Mouse (Mus musculus): ENCODE data around the gene L1cam. TPM values are rescaled to one million over a fixed set of nuclear protein-coding genes. Genes with fewer than 3 reads are reported as not detected.
A peak's percentile ranks its signal among the peaks of the same experiment; 100 is the strongest.

Gene L1cam
- polyA plus RNA-seq, 1 experiment from 2014 or later, result 4.3 TPM

- ATAC-seq (ENCODE audit: low read depth), result no peak
- H3K27ac ChIP-seq (ENCODE audit: low read length), result no peak overlapping the region
- 26% methylated on average over 2 of the region's 3 CpGs for WGBS
Measured at GRCm38 (mm10) chrX:73867256-73867655, 28.6 kb downstream of the L1cam start.

GRCm38 (mm10) chrX:73864692-73865091 lies 31.2 kb downstream of the L1cam start:
- no peaks in the 10 kb centered on the region for H3K36me3 ChIP-seq (ENCODE audit: control insufficient read depth, insufficient read depth, low read length)
- H3K9me3 ChIP-seq (ENCODE audit: control insufficient read depth, low read length), result no peaks in the 10 kb centered on the region
- H3K4me3 ChIP-seq (ENCODE audit: low read length), result no peak overlapping the region
- H3K4me1 ChIP-seq (replicated peaks; ENCODE audit: control insufficient read depth, insufficient read depth, low read length), result no peaks in the 10 kb centered on the region
- no peaks in the 10 kb centered on the region for H3K27me3 ChIP-seq (ENCODE audit: control insufficient read depth, insufficient read depth, low read depth, low read length)
- no peak overlapping the region for H3K9ac ChIP-seq (ENCODE audit: low read length)
- H3K4me2 ChIP-seq (ENCODE audit: low read depth, low read length), result no peak overlapping the region
- ATAC-seq (ENCODE audit: low read depth), result no peak
- H3K27ac ChIP-seq (ENCODE audit: low read length), result no peak overlapping the region
- 32% methylated on average over 3 of the region's 3 CpGs for WGBS

More at GRCm38 (mm10) chrX:73867256-73867655, 28.6 kb downstream of the L1cam start:
- H3K4me3 ChIP-seq (ENCODE audit: low read length), result no peak overlapping the region
- no peaks in the 10 kb centered on the region for H3K9me3 ChIP-seq (ENCODE audit: control insufficient read depth, low read length)
- no peaks in the 10 kb centered on the region for H3K36me3 ChIP-seq (ENCODE audit: control insufficient read depth, insufficient read depth, low read length)
- no peak overlapping the region for H3K4me2 ChIP-seq (ENCODE audit: low read depth, low read length)
- no peaks in the 10 kb centered on the region for H3K27me3 ChIP-seq (ENCODE audit: control insufficient read depth, insufficient read depth, low read depth, low read length)
- H3K4me1 ChIP-seq (replicated peaks; ENCODE audit: control insufficient read depth, insufficient read depth, low read length), result no peaks in the 10 kb centered on the region
- H3K9ac ChIP-seq (ENCODE audit: low read length), result no peak overlapping the region

GRCm38 (mm10) chrX:73855087-73855408 lies 40.9 kb downstream of the L1cam start:
- Histone ChIP-seq H3K27ac (ENCODE audit: low read length) (no peak overlapping the region), H3K4me3 (ENCODE audit: low read length) (no peak overlapping the region), H3K36me3 (ENCODE audit: control insufficient read depth, insufficient read depth, low read length) (no peaks in the 10 kb centered on the region), H3K27me3 (ENCODE audit: control insufficient read depth, insufficient read depth, low read depth, low read length) (no peaks in the 10 kb centered on the region), H3K4me2 (ENCODE audit: low read depth, low read length) (no peak overlapping the region), H3K4me1 (replicated peaks; ENCODE audit: control insufficient read depth, insufficient read depth, low read length) (no peaks in the 10 kb centered on the region), H3K9ac (ENCODE audit: low read length) (no peak overlapping the region), H3K9me3 (ENCODE audit: control insufficient read depth, low read length) (no peaks in the 10 kb centered on the region)
- 45% methylated on average over 3 of the region's 3 CpGs for WGBS
- ATAC-seq (ENCODE audit: low read depth), result no peak

GRCm38 (mm10) chrX:73854326-73855086 lies 41.4 kb downstream of the L1cam start:
- Histone ChIP-seq H3K36me3 (ENCODE audit: control insufficient read depth, insufficient read depth, low read length) (no peaks in the 10 kb centered on the region), H3K4me3 (ENCODE audit: low read length) (no peak overlapping the region), H3K4me2 (ENCODE audit: low read depth, low read length) (no peak overlapping the region), H3K27ac (ENCODE audit: low read length) (no peak overlapping the region), H3K9me3 (ENCODE audit: control insufficient read depth, low read length) (no peaks in the 10 kb centered on the region), H3K9ac (ENCODE audit: low read length) (no peak overlapping the region), H3K4me1 (replicated peaks; ENCODE audit: control insufficient read depth, insufficient read depth, low read length) (no peaks in the 10 kb centered on the region), H3K27me3 (ENCODE audit: control insufficient read depth, insufficient read depth, low read depth, low read length) (no peaks in the 10 kb centered on the region)
- 73% methylated on average over 9 of the region's 9 CpGs for WGBS
- no peak for ATAC-seq (ENCODE audit: low read depth)

GRCm38 (mm10) chrX:73836691-73837090 lies 59.2 kb downstream of the L1cam start:
- Histone ChIP-seq H3K27ac (ENCODE audit: low read length) (no peak overlapping the region), H3K4me2 (ENCODE audit: low read depth, low read length) (no peak overlapping the region), H3K9me3 (ENCODE audit: control insufficient read depth, low read length) (no peaks in the 10 kb centered on the region), H3K4me1 (replicated peaks; ENCODE audit: control insufficient read depth, insufficient read depth, low read length) (no peaks in the 10 kb centered on the region), H3K4me3 (ENCODE audit: low read length) (no peak overlapping the region), H3K27me3 (ENCODE audit: control insufficient read depth, insufficient read depth, low read depth, low read length) (no peaks in the 10 kb centered on the region), H3K9ac (ENCODE audit: low read length) (no peak overlapping the region), H3K36me3 (ENCODE audit: control insufficient read depth, insufficient read depth, low read length) (no peaks in the 10 kb centered on the region)
- WGBS, result 74% methylated on average over 3 of the region's 3 CpGs
- no peak for ATAC-seq (ENCODE audit: low read depth)

- ATAC-seq (ENCODE audit: low read depth), result no peak
- WGBS, result 94% methylated on average over 1 of the region's 1 CpGs
Measured at GRCm38 (mm10) chrX:73835731-73836130, 60.2 kb downstream of the L1cam start.

GRCm38 (mm10) chrX:73824185-73825151 lies 71.4 kb downstream of the L1cam start, which contains the start of gene Pdzd4:
Pdzd4 (minus strand) TSS chrX:73824969.
- H3K9ac ChIP-seq (ENCODE audit: low read length), result peak within 1 kb of the TSS; percentile 76
- peak within 1 kb of the TSS; percentile 72 for H3K4me2 ChIP-seq (ENCODE audit: low read depth, low read length)
- peak; percentile 86 for ATAC-seq (ENCODE audit: low read depth)
- no peaks in the 10 kb centered on the region for H3K9me3 ChIP-seq (ENCODE audit: control insufficient read depth, low read length)
- 10% methylated on average over 42 of the region's 84 CpGs for WGBS
- no peaks in the 10 kb centered on the region for H3K36me3 ChIP-seq (ENCODE audit: control insufficient read depth, insufficient read depth, low read length)
- H3K27ac ChIP-seq (ENCODE audit: low read length), result no peak within 1 kb of the TSS
- H3K4me1 ChIP-seq (replicated peaks; ENCODE audit: control insufficient read depth, insufficient read depth, low read length), result no peaks in the 10 kb centered on the region
- no peaks in the 10 kb centered on the region for H3K27me3 ChIP-seq (ENCODE audit: control insufficient read depth, insufficient read depth, low read depth, low read length)
- H3K4me3 ChIP-seq (ENCODE audit: low read length), result peak within 1 kb of the TSS; percentile 65

More at GRCm38 (mm10) chrX:73835731-73836130, 60.2 kb downstream of the L1cam start:
- H3K4me3 ChIP-seq (ENCODE audit: low read length), result no peak overlapping the region
- no peaks in the 10 kb centered on the region for H3K27me3 ChIP-seq (ENCODE audit: control insufficient read depth, insufficient read depth, low read depth, low read length)
- H3K36me3 ChIP-seq (ENCODE audit: control insufficient read depth, insufficient read depth, low read length), result no peaks in the 10 kb centered on the region
- no peaks in the 10 kb centered on the region for H3K4me1 ChIP-seq (replicated peaks; ENCODE audit: control insufficient read depth, insufficient read depth, low read length)
- no peak overlapping the region for H3K9ac ChIP-seq (ENCODE audit: low read length)
- no peak overlapping the region for H3K4me2 ChIP-seq (ENCODE audit: low read depth, low read length)
- no peak overlapping the region for H3K27ac ChIP-seq (ENCODE audit: low read length)
- H3K9me3 ChIP-seq (ENCODE audit: control insufficient read depth, low read length), result no peaks in the 10 kb centered on the region

- Histone ChIP-seq H3K27ac (ENCODE audit: low read length) (no peak overlapping the region), H3K4me3 (ENCODE audit: low read length) (peak overlapping the region; percentile 65), H3K4me1 (replicated peaks; ENCODE audit: control insufficient read depth, insufficient read depth, low read length) (no peaks in the 10 kb centered on the region), H3K27me3 (ENCODE audit: control insufficient read depth, insufficient read depth, low read depth, low read length) (no peaks in the 10 kb centered on the region), H3K9me3 (ENCODE audit: control insufficient read depth, low read length) (no peaks in the 10 kb centered on the region), H3K9ac (ENCODE audit: low read length) (no peak overlapping the region), H3K4me2 (ENCODE audit: low read depth, low read length) (peak overlapping the region; percentile 72), H3K36me3 (ENCODE audit: control insufficient read depth, insufficient read depth, low read length) (no peaks in the 10 kb centered on the region)
- ATAC-seq (ENCODE audit: low read depth), result peak; percentile 64
- WGBS, result 8% methylated on average over 16 of the region's 17 CpGs
Measured at GRCm38 (mm10) chrX:73823747-73824146, 72.2 kb downstream of the L1cam start.

- H3K27me3 ChIP-seq (ENCODE audit: control insufficient read depth, insufficient read depth, low read depth, low read length), result no peaks in the 10 kb centered on the region
- H3K4me3 ChIP-seq (ENCODE audit: low read length), result no peak overlapping the region
- no peaks in the 10 kb centered on the region for H3K36me3 ChIP-seq (ENCODE audit: control insufficient read depth, insufficient read depth, low read length)
- H3K4me2 ChIP-seq (ENCODE audit: low read depth, low read length), result no peak overlapping the region
- H3K9me3 ChIP-seq (ENCODE audit: control insufficient read depth, low read length), result no peaks in the 10 kb centered on the region
- no peak for ATAC-seq (ENCODE audit: low read depth)
- H3K27ac ChIP-seq (ENCODE audit: low read length), result no peak overlapping the region
- no peak overlapping the region for H3K9ac ChIP-seq (ENCODE audit: low read length)
- 55% methylated on average over 3 of the region's 3 CpGs for WGBS
- H3K4me1 ChIP-seq (replicated peaks; ENCODE audit: control insufficient read depth, insufficient read depth, low read length), result no peaks in the 10 kb centered on the region
Measured at GRCm38 (mm10) chrX:73816596-73817314, 79.2 kb downstream of the L1cam start.
